ENCODE assay signal across 34 mouse cellular contexts in genomic region chr9:94694983-94695382, GRCm38 (mm10). TPM values are rescaled to one million over a fixed set of nuclear protein-coding genes. Genes with fewer than 3 reads are reported as not detected.
DNase-seq lines count a peak whose midpoint lies in the region; ATAC-seq and TF ChIP-seq lines count a peak whose summit lies in the region.
"Had no signal": no experiment of that assay in that cellular context is flagged by ENCODE, and none has a peak within 500 bp of the region (broad histone marks: within the 10 kb centered on the region; RNA-seq: fewer than 3 reads in every experiment).

No protein-coding gene starts in this region.

- peak overlapping the region; percentile 67 for H3K27ac ChIP-seq in heart, embryonic 12.5 days (ENCODE audit: poor library complexity, severe bottlenecking)
- H3K27ac ChIP-seq in liver, embryonic 12.5 days, result peak overlapping the region; percentile 73
- no peak overlapping the region for H3K27ac ChIP-seq in liver, postnatal 0 days (ENCODE audit: low read depth)
- no peak overlapping the region for H3K27ac ChIP-seq in intestine, embryonic 15.5 days
- H3K27ac ChIP-seq: forebrain, embryonic 10.5 days; forebrain, embryonic 15.5 days; gastrocnemius, adult 2 months; heart, embryonic 15.5 days; hindbrain, postnatal 0 days; kidney, postnatal 0 days; limb, embryonic 10.5 days; limb, embryonic 15.5 days; neural tube, embryonic 12.5 days; stomach, postnatal 0 days had no signal

- TF ChIP-seq CTCF in liver, postnatal 0 days (IDR thresholded peaks at IDR 0.05; ENCODE audit: low read depth), result no peak

- peaks cover 25% of the 10 kb centered on the region for H3K4me1 ChIP-seq in heart, embryonic 12.5 days (replicated peaks)
- peaks cover 65% of the 10 kb centered on the region for H3K4me1 ChIP-seq in liver, embryonic 12.5 days
- H3K4me1 ChIP-seq in liver, postnatal 0 days (ENCODE audit: insufficient read depth), result peaks cover 17% of the 10 kb centered on the region
- H3K4me1 ChIP-seq in intestine, embryonic 15.5 days (replicated peaks), result peaks cover 10% of the 10 kb centered on the region
- H3K4me1 ChIP-seq: forebrain, embryonic 15.5 days; neural tube, embryonic 12.5 days had no signal

- no peak overlapping the region for H3K4me2 ChIP-seq in heart, embryonic 12.5 days
- H3K4me2 ChIP-seq in liver, embryonic 12.5 days, result peak overlapping the region; percentile 43
- H3K4me2 ChIP-seq in liver, postnatal 0 days (ENCODE audit: low read depth, low read length), result no peak overlapping the region; the same call in 1 of the 2 replicates
- H3K4me2 ChIP-seq in intestine, embryonic 15.5 days (replicated peaks), result no peak overlapping the region
- H3K4me2 ChIP-seq: forebrain, embryonic 15.5 days; heart, embryonic 15.5 days; limb, embryonic 15.5 days; midbrain, embryonic 11.5 days; neural tube, embryonic 12.5 days had no signal

- no peaks in the 10 kb centered on the region for H3K36me3 ChIP-seq in heart, embryonic 12.5 days
- no peaks in the 10 kb centered on the region for H3K36me3 ChIP-seq in liver, embryonic 12.5 days
- no peaks in the 10 kb centered on the region for H3K36me3 ChIP-seq in liver, postnatal 0 days (replicated peaks; ENCODE audit: insufficient read depth, low read length)
- no peaks in the 10 kb centered on the region for H3K36me3 ChIP-seq in intestine, embryonic 15.5 days
- H3K36me3 ChIP-seq: forebrain, embryonic 10.5 days; forebrain, embryonic 15.5 days; G1E; heart, embryonic 15.5 days; limb, embryonic 10.5 days; limb, embryonic 15.5 days; neural tube, embryonic 12.5 days had no signal

- peak; percentile 73 for TF ChIP-seq EP300 in liver, postnatal 0 days (IDR thresholded peaks at IDR 0.05; ENCODE audit: low read depth)

- no peak overlapping the region for H3K9ac ChIP-seq in heart, embryonic 12.5 days
- 0 out of 2 replicates have a peak overlapping the region, but pooled peaks have one; percentile 12 for H3K9ac ChIP-seq in liver, embryonic 12.5 days
- no peak overlapping the region for H3K9ac ChIP-seq in liver, postnatal 0 days (replicated peaks)
- no peak overlapping the region for H3K9ac ChIP-seq in intestine, embryonic 15.5 days
- H3K9ac ChIP-seq: forebrain, embryonic 15.5 days; heart, embryonic 15.5 days; limb, embryonic 15.5 days; neural tube, embryonic 12.5 days had no signal

- no peaks in the 10 kb centered on the region for H3K27me3 ChIP-seq in heart, embryonic 12.5 days (replicated peaks)
- no peaks in the 10 kb centered on the region for H3K27me3 ChIP-seq in liver, embryonic 12.5 days (replicated peaks)
- H3K27me3 ChIP-seq in liver, postnatal 0 days (ENCODE audit: insufficient read depth, low read length), result no peaks in the 10 kb centered on the region
- no peaks in the 10 kb centered on the region for H3K27me3 ChIP-seq in intestine, embryonic 15.5 days (replicated peaks)
- H3K27me3 ChIP-seq: forebrain, embryonic 15.5 days; heart, embryonic 15.5 days; limb, embryonic 15.5 days; neural tube, embryonic 12.5 days had no signal

- no peak for ATAC-seq in heart, embryonic 12.5 days (ENCODE audit: insufficient number of reproducible peaks, low FRiP score)
- peak; percentile 82 for ATAC-seq in liver, embryonic 12.5 days
- ATAC-seq in liver, postnatal 0 days, result peak; percentile 56
- no peak for ATAC-seq in intestine, embryonic 15.5 days
- ATAC-seq: forebrain, embryonic 15.5 days; hindbrain, postnatal 0 days; intestine, embryonic 16.5 days had no signal

- WGBS in heart, embryonic 12.5 days, result 38% methylated on average over 3 of the region's 3 CpGs
- WGBS in liver, embryonic 12.5 days (ENCODE audit: insufficient replicate concordance), result 17% methylated on average over 3 of the region's 3 CpGs
- WGBS in liver, postnatal 0 days (ENCODE audit: insufficient replicate concordance), result 47% methylated on average over 3 of the region's 3 CpGs
- WGBS in intestine, embryonic 15.5 days, result 76% methylated on average over 3 of the region's 3 CpGs

- no peak for DNase-seq in heart, adult 8-10 months (ENCODE audit: low spot score)
- DNase-seq in liver, postnatal 0 days, result no peak
- no peak for DNase-seq in retina, postnatal 1 day
- DNase-seq in lung, postnatal 25 days (ENCODE audit: low spot score), result no peak
- DNase-seq: adrenal gland, adult 2 months; adrenal gland, postnatal 36 days; cerebellum, adult 8-10 months; cerebellum, postnatal 25 days; gastrocnemius, adult 2 months; gastrocnemius, postnatal 36 days; heart, adult 18-20 months; kidney, adult 8-10 months; kidney, postnatal 4 days; layer of hippocampus, postnatal 36 days; lung, postnatal 4 days; right cerebral cortex, postnatal 4 days; thymus, adult 18-20 months; thymus, postnatal 36 days had no signal

- no peaks in the 10 kb centered on the region for H3K9me3 ChIP-seq in heart, embryonic 12.5 days (replicated peaks)
- no peaks in the 10 kb centered on the region for H3K9me3 ChIP-seq in liver, embryonic 12.5 days (replicated peaks)
- H3K9me3 ChIP-seq in liver, postnatal 0 days (ENCODE audit: low read length), result no peaks in the 10 kb centered on the region
- H3K9me3 ChIP-seq in intestine, embryonic 15.5 days, result no peaks in the 10 kb centered on the region
- H3K9me3 ChIP-seq: forebrain, embryonic 10.5 days; forebrain, embryonic 15.5 days; heart, embryonic 15.5 days; limb, embryonic 10.5 days; limb, embryonic 15.5 days; neural tube, embryonic 12.5 days had no signal

- H3K4me3 ChIP-seq in heart, embryonic 12.5 days, result no peak overlapping the region
- H3K4me3 ChIP-seq in liver, embryonic 12.5 days, result no peak overlapping the region
- no peak overlapping the region for H3K4me3 ChIP-seq in liver, postnatal 0 days (ENCODE audit: low read depth, low read length)
- no peak overlapping the region for H3K4me3 ChIP-seq in intestine, embryonic 15.5 days (replicated peaks)
- H3K4me3 ChIP-seq: forebrain, embryonic 10.5 days; forebrain, embryonic 15.5 days; gastrocnemius, adult 2 months; heart, embryonic 15.5 days; limb, embryonic 10.5 days; limb, embryonic 15.5 days; myocyte; neural tube, embryonic 12.5 days had no signal

RNA-seq across cellular contexts. Expression of gene Slc9a9, which starts 25.3 kb away (rescaled TPM):
- polyA plus RNA-seq in heart, embryonic 12.5 days (2016; fragmentation: Nextera tagmentation; extraction: Ambion mirVana), result 3.9 and 4.0 TPM in 2 replicates
- 1 to 10 TPM; 1.7 to 3.0 (median 2.4) TPM for total RNA-seq in heart, adult 8-10 months (2022)
- 1.6 and 1.7 TPM in 2 replicates for polyA plus RNA-seq in liver, embryonic 12.5 days (2016; fragmentation: Nextera tagmentation; extraction: Ambion mirVana)
- polyA plus RNA-seq in liver, postnatal 0 days (2015; fragmentation: Nextera tagmentation; extraction: Ambion mirVana), result 2.3 TPM in 2 replicates
- polyA plus RNA-seq in intestine, embryonic 15.5 days (2015; fragmentation: Nextera tagmentation; extraction: Ambion mirVana), result 2.4 and 3.0 TPM in 2 replicates
- polyA plus RNA-seq: G1E had no signal

Comparison
In these comparisons a context has a peak if more than half of its experiments do, and no peak if none do; other contexts are left out.
1. H3K27ac ChIP-seq: peak in heart, embryonic 12.5 days (single experiment) and liver, embryonic 12.5 days (single experiment); none in liver, postnatal 0 days (single experiment) and intestine, embryonic 15.5 days (single experiment).
2. ATAC-seq: peak in liver, embryonic 12.5 days (single experiment) and liver, postnatal 0 days (single experiment); none in heart, embryonic 12.5 days (single experiment) and intestine, embryonic 15.5 days (single experiment).